Mouse (Mus musculus) neural tube, embryonic 15.5 days (tissue): ENCODE data around the gene Rasgrf1. TPM values are rescaled to one million over a fixed set of nuclear protein-coding genes. Genes with fewer than 3 reads are reported as not detected.
"Not testable (repeated sequence)": the region's sequence is repeated elsewhere in the genome, so short reads cannot be mapped to it uniquely, and the experiment has no call there.

Experiments
- ATAC-seq: fragments of 200-750 bp; cut with Nextera tagmentation; 2 replicates; pipeline ENCODE4 v1.8.0; 2017; ENCODE audit warnings: mild to moderate bottlenecking, moderate TSS enrichment, moderate library complexity; ENCODE audit not compliant: low FRiP score
- H3K27ac ChIP-seq: fragments of 300-500 bp; sonication (generic); replicated peaks from 2 replicates; pipeline ENCODE4 v1.5.1; 2015; ENCODE audit warnings: mild to moderate bottlenecking, inconsistent platforms
- H3K27me3 ChIP-seq: fragments of 300-500 bp; sonication (generic); replicated peaks from 2 replicates; pipeline ENCODE4 v1.6.1; 2015; ENCODE audit warnings: inconsistent platforms
- H3K36me3 ChIP-seq: fragments of 300-500 bp; sonication (generic); 2 replicates; pipeline ENCODE4 v1.6.1; 2015; ENCODE audit warnings: inconsistent platforms
- H3K4me1 ChIP-seq: fragments of 300-500 bp; sonication (generic); 2 replicates; pipeline ENCODE4 v1.6.1; 2015; ENCODE audit warnings: inconsistent platforms
- H3K4me2 ChIP-seq: fragments of 300-500 bp; sonication (generic); 2 replicates; pipeline ENCODE4 v1.6.1; 2015; ENCODE audit warnings: inconsistent platforms, mild to moderate bottlenecking, moderate library complexity
- H3K4me3 ChIP-seq: fragments of 300-500 bp; sonication (generic); replicated peaks from 2 replicates; pipeline ENCODE4 v1.5.1; 2015; ENCODE audit warnings: mild to moderate bottlenecking, inconsistent platforms
- H3K9ac ChIP-seq: fragments of 300-500 bp; sonication (generic); replicated peaks from 2 replicates; pipeline ENCODE4 v1.6.1; 2015; ENCODE audit warnings: mild to moderate bottlenecking, inconsistent platforms
- H3K9me3 ChIP-seq: fragments of 300-500 bp; sonication (generic); replicated peaks from 2 replicates; pipeline ENCODE4 v1.6.1; 2016; ENCODE audit warnings: inconsistent platforms
- WGBS: fragments of 180-500 bp; shearing (Covaris S2); methylation state at CpG from one replicate; pipeline ENCODE4 v1.1.7; 2015; ENCODE audit warnings: mixed read lengths; 5-methylcytosine and 5-hydroxymethylcytosine counted together
- polyA plus RNA-seq: library from polyadenylated mRNA; unstranded; fragments of >200 nt; fragmentation: Nextera tagmentation; extraction: Ambion mirVana; gene quantifications from 2 replicates; pipeline ENCODE4 v1.2.1, GENCODE M21; 2015

The Rasgrf1 gene
- polyA plus RNA-seq, 1 experiment from 2014 or later: 17.3 TPM

- H3K4me2 ChIP-seq: no peak overlapping the region
- H3K27me3 ChIP-seq: no peaks in the 10 kb centered on the region
- H3K9ac ChIP-seq: no peak overlapping the region
- 0 out of 2 replicates have a peak, but pooled peaks cover 2% of the 10 kb centered on the region for H3K9me3 ChIP-seq
- no peaks in the 10 kb centered on the region for H3K36me3 ChIP-seq
- ATAC-seq: no peak
- no peaks in the 10 kb centered on the region for H3K4me1 ChIP-seq
- WGBS: 72% methylated on average over 5 of the region's 5 CpGs
- H3K27ac ChIP-seq: no peak overlapping the region
- H3K4me3 ChIP-seq: no peak overlapping the region
Observed at GRCm38 (mm10) chr9:90047937-90048627, 138.4 kb downstream of the Rasgrf1 start.

GRCm38 (mm10) chr9:90053852-90054251, 144.1 kb downstream of the Rasgrf1 start, which contains the start of gene Ctsh:
Ctsh (plus strand) TSS chr9:90054152.
- 84% methylated on average over 2 of the region's 2 CpGs for WGBS
- no peak within 1 kb of the TSS for H3K27ac ChIP-seq
- peak within 1 kb of the TSS; percentile 41 for H3K4me3 ChIP-seq
- H3K4me1 ChIP-seq: peaks cover 11% of the 10 kb centered on the region
- H3K9ac ChIP-seq: peak within 1 kb of the TSS; percentile 34
- no peaks in the 10 kb centered on the region for H3K36me3 ChIP-seq
- no peaks in the 10 kb centered on the region; the same call in 1 of the 2 replicates for H3K27me3 ChIP-seq
- H3K4me2 ChIP-seq: peak within 1 kb of the TSS; percentile 76
- H3K9me3 ChIP-seq: no peaks in the 10 kb centered on the region
- ATAC-seq: no peak

GRCm38 (mm10) chr9:90054371-90055145, 144.8 kb downstream of the Rasgrf1 start:
- Histone ChIP-seq H3K9me3 (no peaks in the 10 kb centered on the region), H3K27me3 (no peaks in the 10 kb centered on the region; the same call in 1 of the 2 replicates), H3K36me3 (no peaks in the 10 kb centered on the region), H3K4me1 (peaks cover 11% of the 10 kb centered on the region), H3K4me2 (peak overlapping the region; percentile 76), H3K4me3 (peak overlapping the region; percentile 41), H3K27ac (no peak overlapping the region), H3K9ac (peak overlapping the region; percentile 34)
- peak; percentile 53; the same call in 1 of the 2 replicates for ATAC-seq
- WGBS: under 1% methylated on average over 37 of the region's 37 CpGs

- Histone ChIP-seq H3K9ac (no peak overlapping the region), H3K36me3 (no peaks in the 10 kb centered on the region), H3K27me3 (no peaks in the 10 kb centered on the region; the same call in 1 of the 2 replicates), H3K9me3 (no peaks in the 10 kb centered on the region), H3K4me3 (no peak overlapping the region), H3K27ac (no peak overlapping the region), H3K4me2 (no peak overlapping the region; the same call in 1 of the 2 replicates), H3K4me1 (peaks cover 11% of the 10 kb centered on the region)
- no peak for ATAC-seq
- 46% methylated on average over 5 of the region's 5 CpGs for WGBS
Observed at GRCm38 (mm10) chr9:90055409-90055808, 145.7 kb downstream of the Rasgrf1 start.

GRCm38 (mm10) chr9:90055911-90056310, 146.2 kb downstream of the Rasgrf1 start:
- no peaks in the 10 kb centered on the region for H3K36me3 ChIP-seq
- H3K9me3 ChIP-seq: no peaks in the 10 kb centered on the region
- peaks cover 11% of the 10 kb centered on the region for H3K4me1 ChIP-seq
- H3K4me3 ChIP-seq: no peak overlapping the region
- H3K4me2 ChIP-seq: no peak overlapping the region
- no peak for ATAC-seq
- H3K9ac ChIP-seq: no peak overlapping the region
- no peak overlapping the region for H3K27ac ChIP-seq
- no peaks in the 10 kb centered on the region; the same call in 1 of the 2 replicates for H3K27me3 ChIP-seq
- WGBS: 77% methylated on average over 3 of the region's 3 CpGs

- Histone ChIP-seq H3K9ac (no peak overlapping the region), H3K4me2 (no peak overlapping the region), H3K4me1 (peaks cover 11% of the 10 kb centered on the region), H3K36me3 (no peaks in the 10 kb centered on the region), H3K9me3 (no peaks in the 10 kb centered on the region), H3K27ac (no peak overlapping the region), H3K4me3 (no peak overlapping the region), H3K27me3 (no peaks in the 10 kb centered on the region; the same call in 1 of the 2 replicates)
- no peak for ATAC-seq
- 79% methylated on average over 2 of the region's 2 CpGs for WGBS
Observed at GRCm38 (mm10) chr9:90056716-90057115, 147.0 kb downstream of the Rasgrf1 start.

GRCm38 (mm10) chr9:90059828-90060573, 150.3 kb downstream of the Rasgrf1 start:
- Histone ChIP-seq H3K4me3 (no peak overlapping the region), H3K27ac (no peak overlapping the region), H3K4me2 (no peak overlapping the region), H3K27me3 (no peaks in the 10 kb centered on the region), H3K4me1 (peaks cover 1% of the 10 kb centered on the region; the same call in 1 of the 2 replicates), H3K9ac (no peak overlapping the region), H3K36me3 (no peaks in the 10 kb centered on the region), H3K9me3 (no peaks in the 10 kb centered on the region)
- 84% methylated on average over 9 of the region's 9 CpGs for WGBS
- no peak for ATAC-seq

GRCm38 (mm10) chr9:90060574-90060875, 150.8 kb downstream of the Rasgrf1 start:
- Histone ChIP-seq H3K27me3 (no peaks in the 10 kb centered on the region), H3K4me2 (no peak overlapping the region), H3K9me3 (no peaks in the 10 kb centered on the region), H3K9ac (no peak overlapping the region), H3K4me1 (no peaks in the 10 kb centered on the region), H3K36me3 (no peaks in the 10 kb centered on the region), H3K27ac (no peak overlapping the region), H3K4me3 (no peak overlapping the region)
- ATAC-seq: no peak
- 89% methylated on average over 2 of the region's 2 CpGs for WGBS

GRCm38 (mm10) chr9:90060932-90061331, 151.2 kb downstream of the Rasgrf1 start:
- H3K27me3 ChIP-seq, H3K4me1 ChIP-seq, H3K9ac ChIP-seq, H3K36me3 ChIP-seq, ATAC-seq, H3K9me3 ChIP-seq, H3K4me2 ChIP-seq, H3K27ac ChIP-seq, H3K4me3 ChIP-seq: not testable (repeated sequence)
- WGBS: 89% methylated on average over 5 of the region's 5 CpGs

GRCm38 (mm10) chr9:90067341-90067740, 157.6 kb downstream of the Rasgrf1 start:
- no peaks in the 10 kb centered on the region for H3K4me1 ChIP-seq
- H3K4me2 ChIP-seq: no peak overlapping the region
- no peak overlapping the region for H3K9ac ChIP-seq
- H3K27ac ChIP-seq: no peak overlapping the region
- no peaks in the 10 kb centered on the region for H3K9me3 ChIP-seq
- H3K4me3 ChIP-seq: no peak overlapping the region
- H3K27me3 ChIP-seq: no peaks in the 10 kb centered on the region
- no peaks in the 10 kb centered on the region for H3K36me3 ChIP-seq
- WGBS: 83% methylated on average over 2 of the region's 2 CpGs
- ATAC-seq: no peak

GRCm38 (mm10) chr9:90068786-90069185, 159.1 kb downstream of the Rasgrf1 start:
- ATAC-seq: no peak
- WGBS: 91% methylated on average over 6 of the region's 6 CpGs
- Histone ChIP-seq H3K36me3 (no peaks in the 10 kb centered on the region), H3K4me1 (no peaks in the 10 kb centered on the region), H3K27me3 (no peaks in the 10 kb centered on the region), H3K9me3 (no peaks in the 10 kb centered on the region), H3K9ac (no peak overlapping the region), H3K4me3 (no peak overlapping the region), H3K4me2 (no peak overlapping the region), H3K27ac (no peak overlapping the region)
